Mouse (Mus musculus): ENCODE results near the gene Dppa5a. TPM values are rescaled to one million over a fixed set of nuclear protein-coding genes. Genes with fewer than 3 reads are reported as not detected.
"Not testable (repeated sequence)": the region's sequence is repeated elsewhere in the genome, so short reads cannot be mapped to it uniquely, and the experiment has no call there.

The Dppa5a gene
- polyA plus RNA-seq, 1 experiment from 2014 or later, result not detected

DNA sequence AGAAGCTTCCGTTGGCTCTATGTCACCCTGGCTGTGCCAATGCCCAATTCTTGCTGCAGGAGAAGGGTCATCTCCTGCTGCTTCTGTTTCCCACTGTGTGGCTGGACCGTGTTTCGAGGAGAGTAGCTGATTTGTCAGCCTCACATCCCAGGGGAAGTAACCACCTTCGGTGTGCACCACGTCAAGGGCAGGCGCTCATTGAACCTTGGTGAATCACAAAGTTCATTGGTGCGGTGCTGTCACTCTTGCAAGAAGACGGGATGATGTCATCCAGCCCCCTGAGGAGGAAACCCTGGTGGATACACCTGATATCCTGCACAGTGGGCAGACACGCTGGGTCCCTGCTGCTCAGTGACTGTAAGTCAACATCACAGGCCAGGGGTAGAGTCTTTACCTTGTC, 24.9 kb downstream of the Dppa5a start:
- not testable (repeated sequence) for H3K36me3 ChIP-seq; ATAC-seq; H3K4me2 ChIP-seq; H3K4me1 ChIP-seq; H3K9ac ChIP-seq; H3K4me3 ChIP-seq; H3K27ac ChIP-seq; H3K27me3 ChIP-seq (replicated peaks); H3K9me3 ChIP-seq (replicated peaks)
- 69% methylated on average over 9 of the region's 9 CpGs for WGBS (ENCODE audit: insufficient replicate concordance)

DNA sequence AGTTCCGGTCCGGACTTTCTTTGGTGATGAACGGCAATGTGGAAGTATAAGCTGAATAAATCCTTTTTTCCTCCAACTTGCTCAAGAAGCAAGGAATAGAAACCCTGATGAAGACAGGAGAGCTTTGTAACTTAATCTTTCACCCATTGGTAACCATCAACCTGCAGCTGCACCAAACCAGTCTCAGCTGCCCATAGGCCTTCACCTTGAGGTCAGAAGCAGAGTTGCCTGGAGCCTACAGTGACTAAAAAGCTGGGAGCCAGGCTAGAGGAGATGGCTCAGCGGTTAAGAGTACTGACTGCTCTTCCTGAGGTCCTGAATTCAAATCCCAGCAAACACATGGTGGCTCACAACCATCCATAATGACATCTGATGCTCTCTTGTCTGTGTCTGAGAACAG, 25.5 kb downstream of the Dppa5a start:
- H3K9me3 ChIP-seq (replicated peaks); H3K4me2 ChIP-seq; H3K27me3 ChIP-seq (replicated peaks); H3K4me3 ChIP-seq; ATAC-seq; H3K27ac ChIP-seq; H3K4me1 ChIP-seq; H3K9ac ChIP-seq; H3K36me3 ChIP-seq: not testable (repeated sequence)
- 65% methylated on average over 4 of the region's 4 CpGs for WGBS (ENCODE audit: insufficient replicate concordance)

DNA sequence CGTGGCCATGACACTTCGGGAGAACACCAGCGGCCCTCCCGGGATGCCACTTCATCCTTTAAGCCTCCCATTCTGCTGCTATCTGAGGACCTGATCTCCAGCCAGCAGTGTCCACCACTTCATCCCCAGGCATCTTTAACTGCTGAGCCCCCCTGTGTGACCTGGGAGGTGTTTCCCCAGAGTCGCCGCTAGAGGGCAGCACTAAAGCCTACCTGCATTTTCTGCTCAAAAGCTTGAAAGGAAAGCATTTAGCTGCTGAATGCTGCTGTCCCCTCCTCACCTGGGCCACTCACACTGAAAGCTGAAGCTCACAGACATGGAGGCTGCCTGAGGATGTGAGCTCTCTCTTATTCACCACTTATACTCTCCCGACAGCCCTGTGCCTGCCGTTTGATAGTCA, 27.7 kb downstream of the Dppa5a start:
- not testable (repeated sequence) for ATAC-seq
- WGBS (ENCODE audit: insufficient replicate concordance), result 17% methylated on average over 8 of the region's 8 CpGs

DNA sequence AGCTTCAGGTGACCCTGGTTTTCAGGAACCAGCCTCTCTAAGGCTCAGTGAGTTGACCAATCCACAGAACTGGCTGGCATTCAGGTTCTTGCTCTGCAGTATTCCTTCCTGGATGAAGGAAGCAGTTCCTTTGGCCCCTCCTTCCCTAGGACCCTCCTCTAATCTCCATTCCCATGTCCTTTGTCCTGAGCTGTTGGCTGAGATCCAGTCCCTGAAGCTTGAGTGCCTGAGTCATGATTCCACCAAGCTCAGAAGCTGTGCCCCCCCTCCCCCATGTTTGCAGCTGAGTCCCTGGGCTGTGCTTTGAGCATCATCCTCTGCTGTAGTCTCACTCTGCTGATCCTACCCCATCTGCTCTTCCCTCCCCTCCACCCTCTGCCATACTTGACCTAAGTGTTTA, 30.9 kb downstream of the Dppa5a start:
- H3K9ac ChIP-seq; H3K4me2 ChIP-seq; H3K36me3 ChIP-seq; H3K4me1 ChIP-seq; H3K27me3 ChIP-seq (replicated peaks); H3K9me3 ChIP-seq (replicated peaks); H3K27ac ChIP-seq; H3K4me3 ChIP-seq; ATAC-seq: not testable (repeated sequence)

More for the DNA sequence above, 27.7 kb downstream of the Dppa5a start:
- not testable (repeated sequence) for H3K27me3 ChIP-seq (replicated peaks); H3K4me2 ChIP-seq; H3K36me3 ChIP-seq; H3K9ac ChIP-seq; H3K4me1 ChIP-seq; H3K9me3 ChIP-seq (replicated peaks); H3K27ac ChIP-seq; H3K4me3 ChIP-seq

DNA sequence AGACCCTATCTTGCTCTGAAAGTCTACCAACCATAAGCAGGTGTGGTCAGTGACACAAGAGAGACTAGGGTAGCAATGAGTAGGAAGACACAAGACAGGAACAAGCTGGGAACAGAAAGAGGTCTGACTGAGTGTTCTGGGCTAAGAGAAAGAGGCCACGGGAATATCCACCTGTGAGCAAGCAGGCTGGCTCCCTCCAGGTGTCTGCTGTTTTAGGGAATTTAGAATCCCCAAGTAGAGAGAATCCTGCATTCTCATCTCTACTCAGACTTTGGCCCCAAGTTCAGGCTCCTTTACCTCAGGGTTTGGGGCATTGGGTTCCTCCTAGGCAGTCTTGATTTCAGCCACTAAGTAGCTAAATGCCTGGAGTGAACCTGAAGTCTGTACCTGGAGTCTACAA, 40.7 kb downstream of the Dppa5a start, which contains the start of gene Omt2b:
Gene Omt2b, plus strand, starts transcription at position 301 of the 400 bp plus-strand sequence.
- ATAC-seq; H3K9ac ChIP-seq; H3K4me2 ChIP-seq; H3K4me1 ChIP-seq; H3K9me3 ChIP-seq (replicated peaks); H3K4me3 ChIP-seq; H3K27me3 ChIP-seq (replicated peaks); H3K27ac ChIP-seq; H3K36me3 ChIP-seq: not testable (repeated sequence)
- WGBS (ENCODE audit: insufficient replicate concordance), result 45% methylated on average over 1 of the region's 1 CpGs

DNA sequence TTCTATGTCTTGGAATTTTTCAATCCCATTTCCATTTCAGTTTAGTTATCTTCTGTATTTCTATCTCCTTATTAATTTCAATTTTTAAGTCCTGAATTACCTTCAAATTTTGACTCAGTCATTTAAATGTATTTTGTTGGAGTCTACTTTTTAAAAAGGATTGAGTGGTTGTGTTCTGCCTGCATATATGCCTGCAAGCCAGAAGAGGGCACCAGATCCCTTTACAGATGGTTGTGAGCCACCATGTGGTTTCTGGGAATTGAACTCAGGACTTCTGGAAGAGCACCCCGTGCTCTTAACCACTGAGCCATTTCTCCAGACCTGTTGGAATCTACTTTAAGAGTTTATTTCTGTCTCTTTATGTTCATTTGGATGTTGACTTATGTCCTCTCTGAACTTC, 48.5 kb downstream of the Dppa5a start:
- Histone ChIP-seq H3K4me3 (no peak overlapping the region), H3K9me3 (replicated peaks) (no peaks in the 10 kb centered on the region), H3K27ac (no peak overlapping the region), H3K27me3 (replicated peaks) (no peaks in the 10 kb centered on the region), H3K9ac (no peak overlapping the region), H3K4me2 (no peak overlapping the region), H3K36me3 (no peaks in the 10 kb centered on the region), H3K4me1 (no peaks in the 10 kb centered on the region)
- WGBS (ENCODE audit: insufficient replicate concordance), result 17% methylated on average over 1 of the region's 1 CpGs
- ATAC-seq, result no peak

Other genes with a start within 250 kb of the Dppa5a start
- 20.0 and 22.1 TPM in 2 replicates for gene Gsta4, start 185.4 kb downstream of the Dppa5a start, polyA plus RNA-seq (2016; fragmentation: Nextera tagmentation; extraction: Ambion mirVana)
- gene Gsta1, start 137.5 kb downstream of the Dppa5a start, polyA plus RNA-seq (2016; fragmentation: Nextera tagmentation; extraction: Ambion mirVana), result not detected in 2 replicates
- not detected in 2 replicates for gene Gm3776, start 111.0 kb downstream of the Dppa5a start, polyA plus RNA-seq (2016; fragmentation: Nextera tagmentation; extraction: Ambion mirVana)
- not detected in 2 replicates for gene Gm10639, start 78.3 kb downstream of the Dppa5a start, polyA plus RNA-seq (2016; fragmentation: Nextera tagmentation; extraction: Ambion mirVana)
- not detected in 2 replicates for gene Omt2a, start 53.4 kb downstream of the Dppa5a start, polyA plus RNA-seq (2016; fragmentation: Nextera tagmentation; extraction: Ambion mirVana)
- gene Omt2b, start 40.6 kb downstream of the Dppa5a start, polyA plus RNA-seq (2016; fragmentation: Nextera tagmentation; extraction: Ambion mirVana), result not detected in 2 replicates
- 0.18 TPM in 1 of 2 replicates, not detected in the other for gene Gsta2, start 12.4 kb downstream of the Dppa5a start, polyA plus RNA-seq (2016; fragmentation: Nextera tagmentation; extraction: Ambion mirVana)
- 0.13 TPM in 1 of 2 replicates, not detected in the other for gene Ooep, start 10.5 kb upstream of the Dppa5a start, polyA plus RNA-seq (2016; fragmentation: Nextera tagmentation; extraction: Ambion mirVana)
- gene Ddx43, start 27.6 kb upstream of the Dppa5a start, polyA plus RNA-seq (2016; fragmentation: Nextera tagmentation; extraction: Ambion mirVana), result not detected in 2 replicates
- gene Cgas, start 75.1 kb upstream of the Dppa5a start, polyA plus RNA-seq (2016; fragmentation: Nextera tagmentation; extraction: Ambion mirVana), result 1.4 and 1.5 TPM in 2 replicates
- gene Mto1, start 80.0 kb upstream of the Dppa5a start, polyA plus RNA-seq (2016; fragmentation: Nextera tagmentation; extraction: Ambion mirVana), result 29.3 and 33.3 TPM in 2 replicates
- gene Gm17324, start 80.6 kb upstream of the Dppa5a start, polyA plus RNA-seq (2016; fragmentation: Nextera tagmentation; extraction: Ambion mirVana), result 1.0 and 1.1 TPM in 2 replicates
- 2,705 and 2,706 TPM in 2 replicates for gene Eef1a1, start 121.0 kb upstream of the Dppa5a start, polyA plus RNA-seq (2016; fragmentation: Nextera tagmentation; extraction: Ambion mirVana)
- gene Slc17a5, start 219.9 kb upstream of the Dppa5a start, polyA plus RNA-seq (2016; fragmentation: Nextera tagmentation; extraction: Ambion mirVana), result 5.6 and 6.0 TPM in 2 replicates
- gene Cd109, start 247.4 kb upstream of the Dppa5a start, polyA plus RNA-seq (2016; fragmentation: Nextera tagmentation; extraction: Ambion mirVana), result 0.38 and 0.50 TPM in 2 replicates

All from liver, embryonic 12.5 days (tissue).